Mouse (Mus musculus) midbrain, embryonic 13.5 days (tissue): ENCODE measurements at regions not wholly inside any gene's neighbourhood (a gene's known extent, or its start where the extent isn't known, plus 50 kb on each side); places are given as distances from the start of the nearest gene placed in this dataset.
"Not testable (repeated sequence)": the region's sequence is repeated elsewhere in the genome, so short reads cannot be mapped to it uniquely, and the experiment has no call there.

Experiments
- ATAC-seq: fragments of 200-750 bp; cut with Nextera tagmentation; 2 replicates; pipeline ENCODE4 v1.8.0; 2017; ENCODE audit warnings: mild to moderate bottlenecking, moderate TSS enrichment, moderate library complexity
- H3K27ac ChIP-seq: fragments of 300-500 bp; sonication (generic); 2 replicates; pipeline ENCODE4 v1.5.1; 2015; ENCODE audit warnings: inconsistent platforms, mild to moderate bottlenecking, moderate library complexity
- H3K27me3 ChIP-seq: fragments of 300-500 bp; sonication (generic); 2 replicates; pipeline ENCODE4 v1.6.1; 2015; ENCODE audit warnings: mild to moderate bottlenecking, inconsistent platforms
- H3K36me3 ChIP-seq: fragments of 300-500 bp; sonication (generic); 2 replicates; pipeline ENCODE4 v1.6.1; 2015; ENCODE audit warnings: mild to moderate bottlenecking, inconsistent platforms
- H3K4me1 ChIP-seq: fragments of 300-500 bp; sonication (generic); replicated peaks from 2 replicates; pipeline ENCODE4 v1.6.1; 2015; ENCODE audit warnings: inconsistent platforms
- H3K4me2 ChIP-seq: fragments of 300-500 bp; sonication (generic); replicated peaks from 2 replicates; pipeline ENCODE4 v1.6.1; 2015; ENCODE audit warnings: moderate library complexity, mild to moderate bottlenecking, inconsistent platforms
- H3K4me3 ChIP-seq: fragments of 300-500 bp; sonication (generic); replicated peaks from 2 replicates; pipeline ENCODE4 v1.5.1; 2015; ENCODE audit warnings: mild to moderate bottlenecking, inconsistent platforms
- H3K9ac ChIP-seq: fragments of 300-500 bp; sonication (generic); replicated peaks from 2 replicates; pipeline ENCODE4 v1.6.1; 2015; ENCODE audit warnings: mild to moderate bottlenecking, inconsistent platforms
- H3K9me3 ChIP-seq: fragments of 300-500 bp; sonication (generic); 2 replicates; pipeline ENCODE4 v1.6.1; 2016; ENCODE audit warnings: mild to moderate bottlenecking, inconsistent platforms
- WGBS: fragments of 180-500 bp; shearing (Covaris S2); methylation state at CpG from one replicate; pipeline ENCODE4 v1.1.7; 2015; 5-methylcytosine and 5-hydroxymethylcytosine counted together

- Histone ChIP-seq H3K4me2 (no peak overlapping the region), H3K9me3 (no peaks in the 10 kb centered on the region), H3K4me1 (no peaks in the 10 kb centered on the region), H3K36me3 (no peaks in the 10 kb centered on the region), H3K9ac (no peak overlapping the region), H3K27ac (no peak overlapping the region), H3K27me3 (no peaks in the 10 kb centered on the region), H3K4me3 (no peak overlapping the region)
- WGBS = 83% methylated on average over 5 of the region's 5 CpGs
- ATAC-seq = no peak
These were observed 87.9 kb upstream of the Tars start for GRCm38 (mm10) chr15:11487268-11487783.

- Histone ChIP-seq H3K4me2 (no peak overlapping the region), H3K4me1 (no peaks in the 10 kb centered on the region), H3K27me3 (no peaks in the 10 kb centered on the region), H3K9me3 (no peaks in the 10 kb centered on the region), H3K36me3 (no peaks in the 10 kb centered on the region), H3K4me3 (no peak overlapping the region), H3K9ac (no peak overlapping the region), H3K27ac (no peak overlapping the region)
- ATAC-seq = no peak
- whole genome bisulfite sequencing = 85% methylated on average over 5 of the region's 5 CpGs
These were observed 84.5 kb upstream of the Tars start for GRCm38 (mm10) chr15:11483916-11484315.

DNA sequence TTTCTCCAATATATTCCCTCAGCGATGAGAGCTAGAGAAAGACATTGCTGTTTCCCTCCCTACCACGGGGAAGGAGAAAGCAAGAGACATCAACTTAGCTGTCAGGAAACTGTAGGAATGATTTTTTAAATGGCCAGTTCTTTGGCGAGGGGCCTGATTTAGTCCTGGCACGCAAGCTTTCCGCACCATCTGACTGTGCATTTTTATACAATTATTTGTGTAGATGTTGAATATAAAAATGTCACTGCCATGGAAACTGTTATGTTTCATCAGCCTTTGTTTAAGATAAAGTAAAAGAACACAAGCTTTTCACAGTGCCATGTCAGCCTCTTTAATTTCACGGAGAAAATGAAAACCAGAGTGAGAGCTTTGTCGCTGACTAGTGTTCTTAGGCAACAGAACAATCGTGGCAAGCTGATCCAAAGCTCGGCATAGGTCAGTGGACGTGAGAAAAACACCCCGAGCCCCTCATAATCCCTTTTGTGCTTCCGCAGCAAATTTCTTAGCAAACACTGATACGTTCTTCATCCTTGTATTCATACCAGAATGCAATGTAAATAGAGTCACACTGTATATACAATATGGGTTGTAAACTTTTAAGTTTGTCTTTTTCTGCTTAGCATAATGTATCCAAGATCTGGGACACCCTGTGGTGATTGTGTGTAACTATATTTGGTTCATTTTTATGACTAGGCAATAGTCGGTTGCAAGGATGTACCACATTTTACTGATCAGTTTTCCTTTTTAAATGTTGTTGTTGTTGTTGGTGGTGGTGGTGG is 79.9 kb upstream of the Tars start:
- Histone ChIP-seq H3K4me2 (peak overlapping the region; percentile 21; the same call in 1 of the 2 replicates), H3K36me3 (no peaks in the 10 kb centered on the region), H3K27me3 (no peaks in the 10 kb centered on the region), H3K9ac (no peak overlapping the region), H3K27ac (no peak overlapping the region), H3K4me1 (no peaks in the 10 kb centered on the region), H3K9me3 (no peaks in the 10 kb centered on the region), H3K4me3 (no peak overlapping the region)
- ATAC-seq = peak; percentile 40; the same call in 1 of the 2 replicates
- WGBS = 41% methylated on average over 14 of the region's 14 CpGs

DNA sequence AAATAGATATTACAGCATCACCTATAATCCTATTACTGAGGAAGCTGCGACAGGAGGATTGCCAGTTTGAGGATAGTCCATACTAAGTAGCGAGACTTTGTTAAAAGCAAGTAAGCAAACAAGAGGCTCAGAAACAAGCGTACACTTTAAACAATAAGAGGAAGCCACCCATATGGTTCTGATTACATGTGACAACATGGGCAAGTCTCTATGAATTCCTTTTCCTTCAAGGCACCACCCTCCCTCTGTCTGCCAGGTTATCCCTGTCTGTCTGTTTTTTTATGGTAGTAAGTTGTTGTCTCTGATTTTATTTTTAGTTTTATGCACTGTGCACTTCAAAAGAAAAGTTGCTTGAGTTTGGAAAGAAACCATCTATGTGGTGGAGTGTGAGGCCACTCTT is 76.8 kb upstream of the Tars start:
- Histone ChIP-seq H3K4me2 (no peak overlapping the region), H3K9ac (no peak overlapping the region), H3K27ac (no peak overlapping the region), H3K36me3 (no peaks in the 10 kb centered on the region), H3K4me1 (no peaks in the 10 kb centered on the region), H3K9me3 (no peaks in the 10 kb centered on the region), H3K27me3 (no peaks in the 10 kb centered on the region), H3K4me3 (no peak overlapping the region)
- ATAC-seq = no peak
- 83% methylated on average over 3 of the region's 3 CpGs for WGBS

DNA sequence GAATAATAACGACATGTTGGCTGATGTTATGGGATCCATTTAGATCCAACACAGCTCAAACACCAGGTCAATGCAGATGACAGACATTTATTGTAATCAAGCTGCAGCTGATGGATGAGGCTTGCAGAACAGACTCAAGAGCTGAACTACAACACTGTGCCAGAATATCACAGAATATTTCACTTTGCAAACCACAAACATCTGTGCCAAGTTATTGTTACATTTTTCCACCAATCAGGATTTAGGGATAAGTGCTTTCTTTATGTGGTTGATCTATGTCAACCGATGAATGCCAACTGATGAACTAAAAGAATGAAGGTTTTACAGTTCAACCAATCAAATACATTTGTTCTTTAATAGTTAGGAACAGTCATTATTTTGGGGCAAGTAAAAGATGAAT is 63.9 kb upstream of the Tars start:
- Histone ChIP-seq H3K36me3 (no peaks in the 10 kb centered on the region), H3K27ac (no peak overlapping the region), H3K9me3 (no peaks in the 10 kb centered on the region), H3K4me2 (no peak overlapping the region), H3K27me3 (no peaks in the 10 kb centered on the region), H3K4me1 (0 out of 2 replicates have a peak, but pooled peaks cover 3% of the 10 kb centered on the region), H3K9ac (no peak overlapping the region), H3K4me3 (no peak overlapping the region)
- 98% methylated on average over 2 of the region's 2 CpGs for WGBS
- no peak for ATAC-seq

DNA sequence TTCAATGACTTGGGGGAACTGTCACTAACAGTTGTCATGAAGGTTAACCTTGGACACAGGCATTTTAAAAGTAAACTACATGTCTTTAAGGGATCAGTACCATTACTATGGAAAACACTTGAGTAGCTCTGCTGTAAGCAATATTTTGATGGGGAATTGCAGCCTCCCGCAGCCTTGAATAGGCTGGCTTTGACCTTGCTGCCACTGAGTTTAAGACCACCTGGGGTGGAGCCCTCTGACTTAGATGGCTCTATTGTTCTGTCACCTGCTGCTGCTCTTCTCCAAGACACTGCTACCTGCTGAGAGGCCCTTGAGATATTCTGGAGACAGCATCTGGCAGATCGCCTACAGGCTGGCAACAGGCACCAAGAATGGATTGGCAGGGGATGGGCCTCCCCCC is 62.1 kb upstream of the Tars start:
- H3K9ac ChIP-seq, H3K36me3 ChIP-seq, H3K27me3 ChIP-seq, ATAC-seq, H3K9me3 ChIP-seq, H3K4me1 ChIP-seq, H3K4me2 ChIP-seq, H3K27ac ChIP-seq, H3K4me3 ChIP-seq: not testable (repeated sequence)
- 27% methylated on average over 2 of the region's 2 CpGs for WGBS

DNA sequence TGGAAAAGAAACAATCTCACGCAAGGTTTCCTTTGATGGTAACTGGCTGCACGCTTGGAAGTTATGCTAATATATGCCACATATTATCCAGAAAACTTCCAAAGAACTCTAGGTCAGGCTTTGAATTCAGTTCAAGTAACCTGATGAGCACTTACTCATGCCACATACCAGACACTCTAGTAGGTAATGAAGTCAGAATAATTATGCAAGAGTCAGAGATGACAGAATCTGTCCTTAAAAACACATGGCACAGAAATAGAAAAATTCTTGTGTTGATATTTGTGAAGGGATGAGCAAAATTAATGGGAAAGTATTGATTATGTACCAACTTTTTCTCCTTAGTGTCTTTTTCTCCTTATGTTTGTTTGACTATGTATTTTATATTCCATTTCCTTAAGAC is 59.8 kb upstream of the Tars start:
- H3K4me2 ChIP-seq = no peak overlapping the region
- H3K9me3 ChIP-seq = no peaks in the 10 kb centered on the region
- no peak overlapping the region for H3K27ac ChIP-seq
- no peaks in the 10 kb centered on the region for H3K27me3 ChIP-seq
- 92% methylated on average over 2 of the region's 2 CpGs for WGBS
- H3K4me1 ChIP-seq = 0 out of 2 replicates have a peak, but pooled peaks cover 3% of the 10 kb centered on the region
- no peak for ATAC-seq
- no peak overlapping the region for H3K4me3 ChIP-seq
- H3K36me3 ChIP-seq = no peaks in the 10 kb centered on the region
- H3K9ac ChIP-seq = no peak overlapping the region

- H3K9ac ChIP-seq = no peak overlapping the region
- WGBS = 89% methylated on average over 8 of the region's 8 CpGs
- H3K27me3 ChIP-seq = no peaks in the 10 kb centered on the region
- no peak overlapping the region for H3K27ac ChIP-seq
- no peaks in the 10 kb centered on the region for H3K9me3 ChIP-seq
- no peak for ATAC-seq
- no peak overlapping the region for H3K4me3 ChIP-seq
- 0 out of 2 replicates have a peak, but pooled peaks cover 3% of the 10 kb centered on the region for H3K4me1 ChIP-seq
- no peak overlapping the region for H3K4me2 ChIP-seq
- no peaks in the 10 kb centered on the region for H3K36me3 ChIP-seq
These were observed 57.8 kb upstream of the Tars start for GRCm38 (mm10) chr15:11457278-11457677.

DNA sequence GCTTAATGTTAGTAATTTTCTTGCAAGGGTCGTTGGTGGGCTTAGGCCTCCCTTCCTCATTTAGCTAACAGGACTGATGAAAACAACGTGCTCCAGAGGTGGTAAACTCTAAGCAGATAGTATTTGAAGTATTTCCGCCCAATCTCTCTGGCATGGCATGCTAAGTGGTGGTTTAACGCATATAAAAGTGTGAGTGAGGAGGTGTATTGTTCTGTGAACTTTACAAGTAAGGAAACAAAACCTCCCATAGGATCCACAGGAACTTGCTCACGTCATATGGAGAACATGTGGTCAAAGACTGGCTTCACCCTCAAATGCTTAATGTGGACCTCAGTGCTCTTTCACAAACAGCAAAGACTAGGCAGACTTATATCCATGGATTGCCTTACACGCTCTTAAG is 56.5 kb upstream of the Tars start:
- 83% methylated on average over 6 of the region's 6 CpGs for whole genome bisulfite sequencing
- Histone ChIP-seq H3K4me2 (no peak overlapping the region), H3K4me1 (no peaks in the 10 kb centered on the region), H3K9me3 (no peaks in the 10 kb centered on the region), H3K27me3 (no peaks in the 10 kb centered on the region), H3K36me3 (no peaks in the 10 kb centered on the region), H3K9ac (no peak overlapping the region), H3K4me3 (no peak overlapping the region), H3K27ac (no peak overlapping the region)
- no peak for ATAC-seq

GRCm38 (mm10) chr15:11455366-11455785 is 55.9 kb upstream of the Tars start:
- no peak overlapping the region for H3K9ac ChIP-seq
- no peak overlapping the region for H3K4me3 ChIP-seq
- no peaks in the 10 kb centered on the region for H3K27me3 ChIP-seq
- no peak overlapping the region for H3K4me2 ChIP-seq
- H3K9me3 ChIP-seq = no peaks in the 10 kb centered on the region
- WGBS = 94% methylated on average over 11 of the region's 11 CpGs
- H3K4me1 ChIP-seq = no peaks in the 10 kb centered on the region
- no peak overlapping the region for H3K27ac ChIP-seq
- no peaks in the 10 kb centered on the region for H3K36me3 ChIP-seq
- ATAC-seq = no peak

- Histone ChIP-seq H3K4me3 (no peak overlapping the region), H3K27me3 (no peaks in the 10 kb centered on the region), H3K4me1 (no peaks in the 10 kb centered on the region), H3K9me3 (no peaks in the 10 kb centered on the region), H3K36me3 (no peaks in the 10 kb centered on the region), H3K27ac (no peak overlapping the region), H3K4me2 (no peak overlapping the region), H3K9ac (no peak overlapping the region)
- WGBS = 87% methylated on average over 1 of the region's 1 CpGs
- no peak for ATAC-seq
These were observed 54.5 kb upstream of the Tars start for GRCm38 (mm10) chr15:11453997-11454396.

DNA sequence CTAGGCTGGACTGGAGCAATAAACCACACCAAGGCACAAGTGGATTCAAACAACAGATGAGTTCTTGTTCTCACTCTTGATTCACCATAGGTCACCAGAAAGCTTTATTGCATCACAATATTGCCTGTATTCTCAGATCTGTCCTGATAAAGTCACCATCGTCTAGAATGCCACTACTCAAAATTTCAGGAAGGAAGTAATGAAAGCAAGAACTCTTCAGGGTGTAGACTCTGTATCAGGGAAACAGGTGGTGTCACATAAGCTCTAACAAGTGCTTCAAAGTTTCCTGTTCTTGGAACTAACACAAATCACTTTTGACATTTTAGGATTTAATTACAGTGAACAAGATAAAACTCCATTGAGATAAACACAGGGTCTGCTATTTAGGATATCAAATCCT is 52.2 kb upstream of the Tars start:
- 94% methylated on average over 1 of the region's 1 CpGs for WGBS
- Histone ChIP-seq H3K4me3 (no peak overlapping the region), H3K27ac (no peak overlapping the region), H3K27me3 (no peaks in the 10 kb centered on the region), H3K9me3 (no peaks in the 10 kb centered on the region), H3K9ac (no peak overlapping the region), H3K4me1 (no peaks in the 10 kb centered on the region), H3K4me2 (no peak overlapping the region), H3K36me3 (no peaks in the 10 kb centered on the region)
- no peak for ATAC-seq
